Mouse (Mus musculus): Measurements from ENCODE around the gene Pik3ca. TPM values are rescaled to one million over a fixed set of nuclear protein-coding genes. Genes with fewer than 3 reads are reported as not detected.
A peak's percentile ranks its signal among the peaks of the same experiment; 100 is the strongest.

Gene Pik3ca
- polyA plus RNA-seq (2012; ENCODE audit: insufficient read depth, insufficient read length, low replicate concordance, missing spikeins), result not detected in 2 replicates

GRCm38 (mm10) chr3:32397461-32398174, at the start of gene Pik3ca:
TSS of gene Pik3ca (plus strand) at chr3:32397671.
- TF ChIP-seq CTCF (IDR thresholded peaks at IDR 0.05; ENCODE audit: insufficient read depth, low read depth, low read length), result no peak
- no peak for TF ChIP-seq POLR2A (IDR thresholded peaks at IDR 0.05; ENCODE audit: insufficient read depth, low read depth, low read length)
- H3K4me1 ChIP-seq (ENCODE audit: control insufficient read depth, insufficient read depth, low read length), result peaks cover 8% of the 10 kb centered on the region
- H3K4me3 ChIP-seq (ENCODE audit: insufficient read depth, low read depth, low read length), result peak within 1 kb of the TSS; percentile 67
- under 1% methylated on average over 65 of the region's 65 CpGs for WGBS
- peak within 1 kb of the TSS; percentile 85 for H3K27ac ChIP-seq (ENCODE audit: insufficient read depth, low read depth, low read length)

GRCm38 (mm10) chr3:32347881-32348280, 49.6 kb upstream of the Pik3ca start:
- TF ChIP-seq POLR2A (IDR thresholded peaks at IDR 0.05; ENCODE audit: insufficient read depth, low read depth, low read length), result no peak
- TF ChIP-seq CTCF (IDR thresholded peaks at IDR 0.05; ENCODE audit: insufficient read depth, low read depth, low read length), result no peak
- peaks cover 5% of the 10 kb centered on the region for H3K4me1 ChIP-seq (ENCODE audit: control insufficient read depth, insufficient read depth, low read length)
- no peak overlapping the region for H3K27ac ChIP-seq (ENCODE audit: insufficient read depth, low read depth, low read length)
- WGBS, result 4% methylated on average over 6 of the region's 6 CpGs
- no peak overlapping the region for H3K4me3 ChIP-seq (ENCODE audit: insufficient read depth, low read depth, low read length)

GRCm38 (mm10) chr3:32361221-32361620, 36.2 kb upstream of the Pik3ca start:
- H3K4me1 ChIP-seq (ENCODE audit: control insufficient read depth, insufficient read depth, low read length), result peaks cover 7% of the 10 kb centered on the region
- 39% methylated on average over 6 of the region's 6 CpGs for WGBS
- TF ChIP-seq CTCF (IDR thresholded peaks at IDR 0.05; ENCODE audit: insufficient read depth, low read depth, low read length), result no peak
- no peak for TF ChIP-seq POLR2A (IDR thresholded peaks at IDR 0.05; ENCODE audit: insufficient read depth, low read depth, low read length)
- no peak overlapping the region for H3K27ac ChIP-seq (ENCODE audit: insufficient read depth, low read depth, low read length)
- H3K4me3 ChIP-seq (ENCODE audit: insufficient read depth, low read depth, low read length), result no peak overlapping the region

GRCm38 (mm10) chr3:32364195-32364594, 33.3 kb upstream of the Pik3ca start:
- Histone ChIP-seq H3K27ac (ENCODE audit: insufficient read depth, low read depth, low read length) (no peak overlapping the region), H3K4me1 (ENCODE audit: control insufficient read depth, insufficient read depth, low read length) (peaks cover 11% of the 10 kb centered on the region), H3K4me3 (ENCODE audit: insufficient read depth, low read depth, low read length) (peak overlapping the region; percentile 27)
- 15% methylated on average over 4 of the region's 4 CpGs for WGBS
- TF ChIP-seq CTCF (IDR thresholded peaks at IDR 0.05; ENCODE audit: insufficient read depth, low read depth, low read length) (no peak), POLR2A (IDR thresholded peaks at IDR 0.05; ENCODE audit: insufficient read depth, low read depth, low read length) (no peak)

- H3K27ac ChIP-seq (ENCODE audit: insufficient read depth, low read depth, low read length), result peak overlapping the region; percentile 89
- peaks cover 11% of the 10 kb centered on the region for H3K4me1 ChIP-seq (ENCODE audit: control insufficient read depth, insufficient read depth, low read length)
- H3K4me3 ChIP-seq (ENCODE audit: insufficient read depth, low read depth, low read length), result peak overlapping the region; percentile 99
- no peak for TF ChIP-seq POLR2A (IDR thresholded peaks at IDR 0.05; ENCODE audit: insufficient read depth, low read depth, low read length)
- no peak for TF ChIP-seq CTCF (IDR thresholded peaks at IDR 0.05; ENCODE audit: insufficient read depth, low read depth, low read length)
- under 1% methylated on average over 52 of the region's 54 CpGs for WGBS
Measured at GRCm38 (mm10) chr3:32364841-32365545, 32.5 kb upstream of the Pik3ca start.

GRCm38 (mm10) chr3:32365546-32366245, 31.8 kb upstream of the Pik3ca start, which contains the start of gene Zmat3:
TSS of gene Zmat3 (minus strand) at chr3:32366014.
- Histone ChIP-seq H3K27ac (ENCODE audit: insufficient read depth, low read depth, low read length) (peak within 1 kb of the TSS; percentile 89), H3K4me3 (ENCODE audit: insufficient read depth, low read depth, low read length) (peak within 1 kb of the TSS; percentile 99), H3K4me1 (ENCODE audit: control insufficient read depth, insufficient read depth, low read length) (peaks cover 8% of the 10 kb centered on the region)
- TF ChIP-seq CTCF (IDR thresholded peaks at IDR 0.05; ENCODE audit: insufficient read depth, low read depth, low read length) (no peak), POLR2A (IDR thresholded peaks at IDR 0.05; ENCODE audit: insufficient read depth, low read depth, low read length) (peak; percentile 34; the same call in 1 of the 2 replicates)
- under 1% methylated on average over 35 of the region's 48 CpGs for WGBS

- H3K4me3 ChIP-seq (ENCODE audit: insufficient read depth, low read depth, low read length), result peak overlapping the region; percentile 23; the same call in 1 of the 2 replicates
- no peak for TF ChIP-seq POLR2A (IDR thresholded peaks at IDR 0.05; ENCODE audit: insufficient read depth, low read depth, low read length)
- no peak for TF ChIP-seq CTCF (IDR thresholded peaks at IDR 0.05; ENCODE audit: insufficient read depth, low read depth, low read length)
- WGBS, result 36% methylated on average over 17 of the region's 17 CpGs
- no peak overlapping the region for H3K27ac ChIP-seq (ENCODE audit: insufficient read depth, low read depth, low read length)
- H3K4me1 ChIP-seq (ENCODE audit: control insufficient read depth, insufficient read depth, low read length), result peaks cover 6% of the 10 kb centered on the region
Measured at GRCm38 (mm10) chr3:32366246-32366734, 31.2 kb upstream of the Pik3ca start.

- H3K27ac ChIP-seq (ENCODE audit: insufficient read depth, low read depth, low read length), result no peak overlapping the region
- TF ChIP-seq POLR2A (IDR thresholded peaks at IDR 0.05; ENCODE audit: insufficient read depth, low read depth, low read length) (no peak), CTCF (IDR thresholded peaks at IDR 0.05; ENCODE audit: insufficient read depth, low read depth, low read length) (no peak)
- 84% methylated on average over 1 of the region's 1 CpGs for WGBS
- no peak overlapping the region for H3K4me3 ChIP-seq (ENCODE audit: insufficient read depth, low read depth, low read length)
- H3K4me1 ChIP-seq (ENCODE audit: control insufficient read depth, insufficient read depth, low read length), result peaks cover 6% of the 10 kb centered on the region
Measured at GRCm38 (mm10) chr3:32367516-32367915, 30.0 kb upstream of the Pik3ca start.

Measured in olfactory bulb, adult 2 months (tissue).